Mouse (Mus musculus) liver, embryonic 14.5 days (tissue): ENCODE measurements around the gene Cacna1s. TPM values are rescaled to one million over a fixed set of nuclear protein-coding genes. Genes with fewer than 3 reads are reported as not detected.

Experiments
- ATAC-seq: fragments of 200-750 bp; cut with Nextera tagmentation; 2 replicates; pipeline ENCODE4 v1.8.0; 2017; ENCODE audit warnings: moderate number of reproducible peaks, mild to moderate bottlenecking, moderate library complexity; ENCODE audit not compliant: insufficient read depth
- DNase-seq, 3 experiments: peaks; one replicate each; pipeline ENCODE4 v3.0.0-alpha.2; 2012 to 2013; ENCODE audit warnings: low read depth in 3 of 3, low spot score in 3 of 3
- H3K27ac ChIP-seq: fragments of 300-500 bp; sonication (generic); 2 replicates; pipeline ENCODE4 v1.5.1; 2014; ENCODE audit warnings: moderate library complexity, mild to moderate bottlenecking, control low read depth, inconsistent platforms
- H3K27me3 ChIP-seq: fragments of 300-500 bp; sonication (generic); 2 replicates; pipeline ENCODE4 v1.6.1; 2014; ENCODE audit warnings: mild to moderate bottlenecking, low read length, moderate library complexity; ENCODE audit not compliant: control insufficient read depth, insufficient read depth
- H3K36me3 ChIP-seq: fragments of 300-500 bp; sonication (generic); replicated peaks from 2 replicates; pipeline ENCODE4 v1.6.1; 2014; ENCODE audit warnings: low read depth; ENCODE audit not compliant: control insufficient read depth, insufficient read depth
- H3K4me1 ChIP-seq, 2 experiments: fragments of 200-500 bp in 1 of 2; fragments of 300-500 bp in 1 of 2; sonication (generic) in 1 of 2; replicated peaks; 2 replicates each; pipeline ENCODE4 v1.6.1; 2012 to 2014; ENCODE audit warnings: antibody characterized with exemption in 1 of 2, inconsistent platforms in 1 of 2, low read length in 1 of 2; ENCODE audit not compliant: control insufficient read depth in 2 of 2, insufficient read depth in 2 of 2
- H3K4me2 ChIP-seq: fragments of 300-500 bp; sonication (generic); 2 replicates; pipeline ENCODE4 v1.6.1; 2014; ENCODE audit warnings: low read depth, mild to moderate bottlenecking, control low read depth, moderate library complexity
- H3K4me3 ChIP-seq, 2 experiments: fragments of 200-500 bp in 1 of 2; fragments of 300-500 bp in 1 of 2; sonication (generic) in 1 of 2; 2 replicates each; pipeline ENCODE4 v1.5.1; 2012 to 2014; ENCODE audit warnings: low read depth in 2 of 2, low read length in 2 of 2, mild to moderate bottlenecking in 2 of 2, control low read depth in 1 of 2, inconsistent platforms in 1 of 2, moderate library complexity in 1 of 2; ENCODE audit not compliant: insufficient read depth in 1 of 2
- H3K9ac ChIP-seq: fragments of 300-500 bp; sonication (generic); replicated peaks from 2 replicates; pipeline ENCODE4 v1.6.1; 2014; ENCODE audit warnings: mild to moderate bottlenecking, control low read depth, moderate library complexity
- H3K9me3 ChIP-seq: fragments of 300-500 bp; sonication (generic); 2 replicates; pipeline ENCODE4 v1.6.1; 2016; ENCODE audit warnings: low read length, mixed read lengths; ENCODE audit not compliant: control insufficient read depth
- CTCF ChIP-seq: IDR thresholded peaks from 2 replicates; pipeline ENCODE4 v1.5.1; 2016; ENCODE audit warnings: antibody characterized with exemption, low read depth, control low read depth
- EP300 ChIP-seq: IDR thresholded peaks from 2 replicates; pipeline ENCODE4 v1.6.1; 2016; ENCODE audit warnings: antibody characterized with exemption, low read depth
- WGBS: fragments of 180-500 bp; shearing (Covaris S2); extraction: QIAGEN DNeasy Blood & Tissue Kit; methylation state at CpG from one replicate; pipeline ENCODE4 v1.1.7; 2014; ENCODE audit not compliant: insufficient replicate concordance; 5-methylcytosine and 5-hydroxymethylcytosine counted together
- polyA plus RNA-seq, 2 experiments: library from polyadenylated mRNA; depleted of rRNA in 1 of 2; stranded (reverse) in 1 of 2; unstranded in 1 of 2; fragments of >200 nt; fragmentation: Nextera tagmentation in 1 of 2; extraction: Ambion mirVana in 1 of 2; gene quantifications; 2 replicates each; pipeline versions ENCODE4 v1.2.1 to v1.2.3; 2012 to 2014

Cacna1s gene
- 0.02 TPM in 1 of 2 replicates, not detected in the other for polyA plus RNA-seq (2012; rRNA removed)
- not detected in 2 replicates for polyA plus RNA-seq (2014; fragmentation: Nextera tagmentation; extraction: Ambion mirVana)

DNA sequence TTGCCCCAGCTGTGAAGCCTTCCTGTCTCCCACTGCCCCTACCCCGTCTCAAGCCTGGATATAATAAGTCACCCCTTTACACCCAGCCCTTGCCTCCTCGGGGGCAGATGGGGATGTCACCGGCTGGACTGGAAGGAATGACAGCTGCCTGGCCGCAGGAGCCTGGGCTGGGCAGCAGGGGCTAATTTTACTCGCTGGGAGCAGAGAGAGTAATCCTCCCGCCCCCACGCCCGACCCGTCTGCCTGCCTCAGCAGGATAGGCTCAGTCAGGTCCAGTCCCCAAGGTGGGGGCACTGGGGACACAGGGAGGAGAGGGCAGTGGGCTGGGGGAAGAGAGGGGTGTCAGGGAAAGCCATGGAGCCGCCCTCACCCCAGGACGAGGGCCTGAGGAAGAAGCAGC, at the start of gene Cacna1s:
Cacna1s (plus strand) TSS at position 204 of the 400 bp plus-strand sequence.
- peaks cover 50% of the 10 kb centered on the region for H3K27me3 ChIP-seq
- no peaks in the 10 kb centered on the region for H3K9me3 ChIP-seq
- TF ChIP-seq EP300, result no peak
- TF ChIP-seq CTCF, result no peak
- no peak for ATAC-seq
- no peak within 1 kb of the TSS for H3K27ac ChIP-seq
- 31% methylated on average over 11 of the region's 11 CpGs for WGBS
- H3K36me3 ChIP-seq, result no peaks in the 10 kb centered on the region
- no peak for DNase-seq
- H3K9ac ChIP-seq, result no peak within 1 kb of the TSS
- no peak within 1 kb of the TSS for H3K4me2 ChIP-seq
- no peak within 1 kb of the TSS for H3K4me3 ChIP-seq
- H3K4me1 ChIP-seq, result no peaks in the 10 kb centered on the region

DNA sequence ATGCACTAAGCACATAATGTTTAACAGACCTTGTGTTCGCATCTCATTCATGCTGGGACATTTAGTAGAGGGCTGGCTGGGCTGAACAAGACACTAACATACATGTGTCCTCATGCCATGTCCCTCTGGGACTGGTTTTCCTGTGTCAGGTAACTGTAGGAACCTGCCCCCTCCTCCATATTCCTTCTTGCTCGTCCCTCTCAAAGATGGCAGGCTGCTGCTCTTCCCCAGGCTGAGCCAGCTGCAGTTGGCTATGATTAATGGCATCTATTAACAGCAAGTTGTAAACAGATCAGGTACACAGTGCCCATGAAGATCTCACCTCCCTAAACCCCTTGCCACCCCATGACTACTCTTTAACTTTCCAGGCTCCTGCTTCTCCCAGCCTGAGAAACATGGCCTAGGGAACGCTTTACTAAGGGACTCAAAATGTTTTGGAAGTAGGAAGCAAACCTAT, 46.2 kb upstream of the Cacna1s start, which contains the start of gene Igfn1:
Igfn1 (minus strand) TSS at position 51 of the 457 bp plus-strand sequence.
- ATAC-seq (no peak), DNase-seq (no peak)
- H3K36me3 ChIP-seq, result no peaks in the 10 kb centered on the region
- H3K9ac ChIP-seq, result peak within 1 kb of the TSS; percentile 72; the same call in 1 of the 2 replicates
- no peak within 1 kb of the TSS for H3K27ac ChIP-seq
- H3K4me2 ChIP-seq, result peak within 1 kb of the TSS; percentile 92
- H3K27me3 ChIP-seq, result peaks cover 3% of the 10 kb centered on the region; the same call in 1 of the 2 replicates
- H3K9me3 ChIP-seq, result no peaks in the 10 kb centered on the region
- H3K4me3 ChIP-seq, result peak within 1 kb of the TSS in 1 of 2 experiments; percentile 67; a peak in 2 of 4 replicates
- TF ChIP-seq CTCF (no peak), EP300 (no peak)
- WGBS, result 68% methylated on average over 3 of the region's 3 CpGs
- H3K4me1 ChIP-seq, result peaks cover 17 to 22% of the 10 kb centered on the region in 2 experiments

DNA sequence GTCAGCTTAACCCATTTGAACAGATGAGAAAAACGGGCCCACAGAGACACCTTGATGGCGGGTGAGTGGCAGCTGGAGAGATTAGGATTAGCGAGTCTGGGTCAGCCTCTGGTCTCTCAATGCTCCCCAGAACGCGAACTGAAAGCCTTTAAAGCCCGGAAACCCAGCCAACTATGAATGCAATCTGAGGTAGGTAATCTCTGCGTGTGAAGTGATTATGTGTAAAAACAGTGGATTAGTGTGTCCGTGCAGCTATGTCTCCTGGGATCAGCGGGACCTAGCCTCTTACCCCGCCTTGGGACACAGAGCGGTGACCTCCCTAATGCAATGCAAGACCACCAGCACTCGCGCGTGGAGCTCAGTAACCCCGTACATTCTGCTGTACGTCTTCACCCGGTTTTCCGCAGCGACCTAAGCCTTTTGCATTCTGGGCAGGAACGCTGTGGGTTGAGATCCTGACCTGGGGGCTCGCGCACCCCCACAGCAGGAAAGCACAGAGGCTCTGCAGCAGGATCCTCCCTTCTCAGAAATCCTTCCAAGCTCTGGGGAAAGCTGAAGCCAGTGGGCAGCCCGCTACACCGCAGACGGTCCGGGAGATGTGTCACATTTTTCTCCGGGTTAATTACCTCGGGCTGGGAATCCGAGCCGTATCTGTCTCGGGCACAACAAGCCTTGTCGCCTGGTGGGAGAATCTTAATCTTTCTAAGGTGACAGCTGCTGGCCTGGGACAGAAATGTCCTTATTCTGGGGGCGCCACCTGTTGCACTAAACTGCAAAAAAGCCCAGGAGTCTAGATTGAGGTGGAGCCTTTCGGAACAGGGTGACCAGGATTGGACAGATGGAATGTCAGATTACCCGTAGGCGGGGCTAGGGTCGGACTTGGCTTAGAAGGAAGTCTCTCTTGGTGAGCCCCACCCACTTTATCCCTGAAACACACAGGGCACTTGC, 45.1 kb upstream of the Cacna1s start, which contains the start of gene Tmem9:
Tmem9 (plus strand) TSS at position 940 of the 948 bp plus-strand sequence.
- DNase-seq, result peak; percentile 85 to 93 (median 92)
- peak; percentile 96 for ATAC-seq
- peak within 1 kb of the TSS; percentile 72 for H3K9ac ChIP-seq
- TF ChIP-seq CTCF (0 out of 2 replicates have a peak, but pooled peaks have one; percentile 38), EP300 (no peak; the same call in 1 of the 2 replicates)
- peak within 1 kb of the TSS; percentile 60 for H3K27ac ChIP-seq
- H3K4me3 ChIP-seq, result peak within 1 kb of the TSS; percentile 67 to 68
- no peaks in the 10 kb centered on the region for H3K9me3 ChIP-seq
- WGBS, result 4% methylated on average over 37 of the region's 37 CpGs
- peak within 1 kb of the TSS; percentile 92 for H3K4me2 ChIP-seq
- no peaks in the 10 kb centered on the region for H3K36me3 ChIP-seq
- no peaks in the 10 kb centered on the region; the same call in 1 of the 2 replicates for H3K27me3 ChIP-seq
- H3K4me1 ChIP-seq, result peaks cover 22 to 32% of the 10 kb centered on the region in 2 experiments

DNA sequence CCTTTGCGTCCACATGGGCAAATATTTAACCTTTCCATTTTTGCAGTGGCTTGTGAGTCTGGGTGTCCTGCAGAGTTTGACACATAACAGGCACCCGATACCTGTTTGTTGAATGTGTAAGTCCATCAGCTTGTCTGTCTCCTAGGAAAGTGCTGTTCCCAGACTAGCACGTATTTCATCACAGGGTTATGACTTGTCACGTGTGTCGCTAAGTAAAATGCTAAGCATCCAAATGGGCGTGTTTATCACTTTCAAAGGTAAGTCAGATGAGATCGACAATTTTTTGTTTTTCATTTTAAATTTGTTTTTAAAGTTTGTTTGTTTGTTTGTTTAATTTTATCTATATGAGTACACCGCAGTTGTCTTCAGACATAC, 44.4 kb upstream of the Cacna1s start:
- Histone ChIP-seq H3K4me1 (peaks cover 26 to 35% of the 10 kb centered on the region in 2 experiments), H3K27ac (peak overlapping the region; percentile 60), H3K9me3 (no peaks in the 10 kb centered on the region), H3K27me3 (no peaks in the 10 kb centered on the region; the same call in 1 of the 2 replicates), H3K4me2 (peak overlapping the region; percentile 92), H3K9ac (peak overlapping the region; percentile 52), H3K36me3 (no peaks in the 10 kb centered on the region), H3K4me3 (peak overlapping the region; percentile 67 to 68)
- peak; percentile 65 for ATAC-seq
- TF ChIP-seq CTCF (no peak; the same call in 1 of the 2 replicates), EP300 (no peak)
- DNase-seq, result no peak
- WGBS, result 14% methylated on average over 8 of the region's 8 CpGs

DNA sequence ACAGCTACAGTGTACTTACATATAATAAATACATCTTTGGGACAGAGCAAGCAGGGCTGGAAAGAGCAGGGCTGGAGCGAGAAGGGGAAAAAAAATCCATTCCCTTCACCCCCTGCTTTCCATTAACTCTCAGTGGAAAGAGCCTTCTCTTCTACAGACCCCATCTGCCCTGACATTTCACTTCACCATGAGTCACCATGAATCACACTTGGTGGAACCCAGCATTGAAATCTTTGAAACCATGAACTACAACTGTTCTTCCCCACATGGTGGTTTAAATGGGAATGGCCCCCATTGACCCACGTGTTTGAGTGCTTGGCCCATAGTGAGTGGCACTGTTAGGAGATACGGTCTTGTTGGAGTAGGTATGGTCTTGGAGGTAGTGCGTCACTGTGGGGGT, 42.3 kb upstream of the Cacna1s start:
- WGBS, result 87% methylated on average over 4 of the region's 4 CpGs
- H3K36me3 ChIP-seq, result no peaks in the 10 kb centered on the region
- H3K4me3 ChIP-seq, result no peak overlapping the region
- TF ChIP-seq EP300 (no peak), CTCF (no peak)
- H3K27me3 ChIP-seq, result no peaks in the 10 kb centered on the region; the same call in 1 of the 2 replicates
- no peak overlapping the region for H3K27ac ChIP-seq
- no peak for ATAC-seq
- no peak for DNase-seq
- no peak overlapping the region for H3K9ac ChIP-seq
- no peak overlapping the region for H3K4me2 ChIP-seq
- peaks cover 44 to 53% of the 10 kb centered on the region in 2 experiments for H3K4me1 ChIP-seq
- H3K9me3 ChIP-seq, result no peaks in the 10 kb centered on the region
